Mouse (Mus musculus) hindbrain, embryonic 15.5 days (tissue): ENCODE data around the gene Dennd1a. TPM values are rescaled to one million over a fixed set of nuclear protein-coding genes. Genes with fewer than 3 reads are reported as not detected.

Experiments
- ATAC-seq: fragments of 200-750 bp; cut with Nextera tagmentation; 2 replicates; pipeline ENCODE4 v1.8.0; 2017; ENCODE audit warnings: low read depth, moderate number of reproducible peaks, moderate TSS enrichment; ENCODE audit not compliant: low FRiP score
- H3K27ac ChIP-seq: fragments of 300-500 bp; sonication (generic); replicated peaks from 2 replicates; pipeline ENCODE4 v1.5.1; 2015; ENCODE audit warnings: mild to moderate bottlenecking, inconsistent platforms
- H3K27me3 ChIP-seq: fragments of 300-500 bp; sonication (generic); 2 replicates; pipeline ENCODE4 v1.6.1; 2015; ENCODE audit warnings: control low read depth, inconsistent platforms
- H3K36me3 ChIP-seq: fragments of 300-500 bp; sonication (generic); 2 replicates; pipeline ENCODE4 v1.6.1; 2015; ENCODE audit warnings: control low read depth, inconsistent platforms
- H3K4me1 ChIP-seq: fragments of 300-500 bp; sonication (generic); replicated peaks from 2 replicates; pipeline ENCODE4 v1.6.1; 2015; ENCODE audit warnings: control low read depth, inconsistent platforms
- H3K4me2 ChIP-seq: fragments of 300-500 bp; sonication (generic); 2 replicates; pipeline ENCODE4 v1.6.1; 2015; ENCODE audit warnings: moderate library complexity, mild to moderate bottlenecking, inconsistent platforms
- H3K4me3 ChIP-seq: fragments of 300-500 bp; sonication (generic); 2 replicates; pipeline ENCODE4 v1.5.1; 2015; ENCODE audit warnings: mild to moderate bottlenecking, inconsistent platforms
- H3K9ac ChIP-seq: fragments of 300-500 bp; sonication (generic); 2 replicates; pipeline ENCODE4 v1.6.1; 2015; ENCODE audit warnings: inconsistent platforms
- H3K9me3 ChIP-seq: fragments of 300-500 bp; sonication (generic); 2 replicates; pipeline ENCODE4 v1.6.1; 2016; ENCODE audit warnings: control low read depth, inconsistent platforms
- whole genome bisulfite sequencing: fragments of 180-500 bp; shearing (Covaris S2); methylation state at CpG from one replicate; pipeline ENCODE4 v1.1.7; 2015; 5-methylcytosine and 5-hydroxymethylcytosine counted together
- microRNA-seq: library from miRNA; unstranded; fragments of <30 nt; microRNA quantifications from one replicate; pipeline ENCODE4, GENCODE M21; 2016
- polyA plus RNA-seq: library from polyadenylated mRNA; unstranded; fragments of >200 nt; fragmentation: Nextera tagmentation; extraction: Ambion mirVana; gene quantifications from 2 replicates; pipeline ENCODE4 v1.2.1, GENCODE M21; 2015

Gene Dennd1a
- polyA plus RNA-seq, 1 experiment from 2014 or later: 23.0 TPM

- no peaks in the 10 kb centered on the region for H3K36me3 ChIP-seq
- no peak overlapping the region for H3K4me3 ChIP-seq
These were observed 536.1 kb downstream of the Dennd1a start for GRCm38 (mm10) chr2:37751114-37751513.

GRCm38 (mm10) chr2:37749323-37749722, 537.9 kb downstream of the Dennd1a start:
- Histone ChIP-seq H3K27me3 (no peaks in the 10 kb centered on the region), H3K9me3 (no peaks in the 10 kb centered on the region), H3K36me3 (no peaks in the 10 kb centered on the region), H3K4me1 (peaks cover 9% of the 10 kb centered on the region; the same call in 1 of the 2 replicates), H3K4me2 (no peak overlapping the region), H3K27ac (no peak overlapping the region), H3K4me3 (no peak overlapping the region), H3K9ac (no peak overlapping the region)
- 77% methylated on average over 6 of the region's 6 CpGs for WGBS
- no peak for ATAC-seq

More at GRCm38 (mm10) chr2:37751114-37751513, 536.1 kb downstream of the Dennd1a start:
- Histone ChIP-seq H3K4me2 (no peak overlapping the region), H3K9ac (no peak overlapping the region), H3K9me3 (no peaks in the 10 kb centered on the region), H3K27me3 (no peaks in the 10 kb centered on the region), H3K27ac (no peak overlapping the region), H3K4me1 (peaks cover 9% of the 10 kb centered on the region; the same call in 1 of the 2 replicates)
- ATAC-seq: no peak
- WGBS: 93% methylated on average over 1 of the region's 1 CpGs

Small RNA genes lying within 50 kb of the gene (microRNA-seq; reads per million reads assigned to microRNA genes)
- gene Gm44455: not detected

Other genes starting within 250 kb of the Dennd1a start
- gene Lhx2, start 51.9 kb upstream of the Dennd1a start, polyA plus RNA-seq: 12.3 and 63.3 TPM in 2 replicates
- 67.5 and 71.6 TPM in 2 replicates for gene Nek6, start 224.3 kb upstream of the Dennd1a start, polyA plus RNA-seq